Mouse (Mus musculus) lung, postnatal 0 days (tissue): Measurements from ENCODE around the gene Mapt.

Source experiments
- CTCF ChIP-seq: IDR thresholded peaks from 2 replicates; pipeline ENCODE4 v1.5.1; 2016; ENCODE audit warnings: antibody characterized with exemption, mild to moderate bottlenecking
- EP300 ChIP-seq: IDR thresholded peaks from 2 replicates; pipeline ENCODE4 v1.6.1; 2016; ENCODE audit warnings: antibody characterized with exemption, mild to moderate bottlenecking, control low read depth

- TF ChIP-seq CTCF (no peak), EP300 (no peak)
These were observed 145.1 kb downstream of the Mapt start for GRCm38 (mm10) chr11:104376291-104376690.
